Mouse (Mus musculus) neutrophil, adult 5-6 weeks (primary cell): ENCODE data around the gene Itga9. TPM values are rescaled to one million over a fixed set of nuclear protein-coding genes. Genes with fewer than 3 reads are reported as not detected.
A peak's percentile ranks its signal among the peaks of the same experiment; 100 is the strongest.

Source experiments
- ATAC-seq: fragments of 151-379, 151-347 bp; 2 replicates; pipeline ENCODE4 v1.8.0; 2017; ENCODE audit warnings: mild to moderate bottlenecking, moderate TSS enrichment; ENCODE audit not compliant: insufficient number of reproducible peaks, poor library complexity, low FRiP score, severe bottlenecking; ENCODE audit errors: extremely low read depth
- total RNA-seq: library from RNA; stranded (forward); fragments of 200-1000 nt; gene quantifications from 2 replicates; pipeline ENCODE4 v1.2.3, GENCODE M21; 2017

Gene Itga9
- total RNA-seq, 1 experiment from 2014 or later: 0.81 TPM

DNA sequence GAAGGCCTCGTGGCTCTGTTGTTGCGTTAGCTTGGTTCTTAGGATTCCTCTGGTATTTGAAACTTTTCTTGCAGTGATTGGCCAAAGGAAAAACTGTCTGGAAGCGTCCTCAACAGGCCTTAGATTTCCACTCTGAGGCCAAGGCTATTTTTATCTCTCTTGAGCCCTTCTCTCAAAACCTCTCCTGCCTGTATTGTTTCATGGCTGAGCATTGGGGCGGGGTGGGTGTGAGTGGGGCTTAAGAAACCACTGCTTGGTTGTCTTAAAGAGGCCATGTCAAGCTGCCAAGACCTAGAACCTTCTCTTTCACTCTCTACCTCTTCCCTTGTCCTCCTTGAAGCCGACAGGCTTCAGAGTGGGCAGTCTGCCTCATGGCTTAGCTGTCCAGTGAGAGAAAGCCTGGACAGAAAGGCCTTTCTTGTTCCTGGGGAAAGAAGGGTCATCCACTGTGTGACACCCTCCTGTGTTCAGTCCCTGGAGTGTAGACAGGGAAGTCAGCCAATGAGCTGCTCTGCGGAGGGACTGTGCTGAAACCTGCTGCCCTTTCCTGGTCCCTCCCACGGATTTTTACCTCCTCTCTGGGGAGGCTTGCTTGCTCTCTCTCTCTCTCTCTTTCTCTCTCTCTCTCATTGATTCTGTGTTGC is 271.0 kb downstream of the Itga9 start:
- no peak for ATAC-seq

DNA sequence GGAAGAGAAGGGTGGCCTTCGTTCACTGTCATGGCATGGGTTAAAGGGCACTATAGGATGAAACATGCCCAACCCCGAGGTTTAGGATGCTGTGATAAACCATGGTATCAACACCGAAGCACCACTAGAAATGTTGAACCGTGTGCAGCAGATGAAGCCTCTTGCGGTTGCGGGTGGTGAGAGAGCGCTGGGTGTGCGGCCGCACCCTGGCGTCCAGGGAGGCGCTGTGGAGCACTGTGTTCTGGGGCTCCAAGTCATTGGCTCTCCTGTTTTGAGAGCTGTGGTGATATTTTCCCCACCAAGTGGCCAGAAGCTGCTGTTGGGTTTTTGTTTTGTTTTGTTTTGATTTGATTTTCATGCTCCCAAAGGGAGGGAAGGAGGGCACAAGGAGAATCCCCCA is 272.1 kb downstream of the Itga9 start:
- no peak for ATAC-seq

DNA sequence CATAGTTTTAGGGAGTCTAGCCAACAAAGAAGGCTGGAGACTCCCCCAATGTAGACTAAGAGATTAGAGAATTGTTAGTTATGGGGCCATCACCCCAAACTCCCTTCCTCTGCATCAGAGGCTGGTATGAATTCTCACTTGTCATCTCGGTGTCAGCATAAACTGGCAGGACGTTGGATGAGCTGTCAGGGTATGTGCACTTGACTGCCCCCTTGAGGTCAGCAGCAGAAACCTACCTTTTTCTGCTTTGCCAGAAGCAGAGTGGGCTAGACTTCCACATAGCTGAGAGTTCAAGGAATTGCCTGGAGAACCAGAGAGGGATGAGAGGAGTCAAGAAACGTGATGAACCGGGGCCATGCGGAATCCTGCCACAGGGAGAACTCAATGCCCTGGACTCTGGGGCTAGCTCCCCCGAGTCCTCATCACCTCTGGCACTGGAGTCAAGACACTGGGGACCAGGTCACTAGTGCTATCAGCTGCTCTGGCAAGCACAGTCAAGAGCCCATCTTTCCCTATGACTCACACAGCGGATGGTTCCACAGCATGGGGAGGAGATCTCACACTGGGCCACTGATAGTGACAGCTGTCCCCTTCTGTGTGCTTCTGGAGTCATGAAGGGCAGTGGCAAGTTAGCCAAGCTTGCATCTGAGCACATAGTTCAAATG is 274.9 kb downstream of the Itga9 start:
- ATAC-seq: no peak

DNA sequence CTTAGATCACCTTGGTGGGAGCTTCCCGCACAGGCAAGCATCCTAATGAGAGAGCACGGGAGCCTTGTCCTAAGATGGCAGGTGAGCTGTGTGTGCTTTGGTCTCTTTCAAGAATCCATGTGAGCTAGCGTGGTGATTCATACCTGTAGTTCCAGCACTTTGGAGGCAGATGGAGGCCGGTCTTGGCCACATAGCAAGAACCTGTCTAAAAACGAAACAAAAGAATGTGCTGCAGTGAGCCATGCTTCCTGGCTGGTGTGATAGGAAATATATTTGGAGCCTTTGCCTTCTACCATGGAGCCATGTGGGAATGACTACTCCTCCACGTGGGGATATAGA is 275.4 kb downstream of the Itga9 start:
- no peak for ATAC-seq

DNA sequence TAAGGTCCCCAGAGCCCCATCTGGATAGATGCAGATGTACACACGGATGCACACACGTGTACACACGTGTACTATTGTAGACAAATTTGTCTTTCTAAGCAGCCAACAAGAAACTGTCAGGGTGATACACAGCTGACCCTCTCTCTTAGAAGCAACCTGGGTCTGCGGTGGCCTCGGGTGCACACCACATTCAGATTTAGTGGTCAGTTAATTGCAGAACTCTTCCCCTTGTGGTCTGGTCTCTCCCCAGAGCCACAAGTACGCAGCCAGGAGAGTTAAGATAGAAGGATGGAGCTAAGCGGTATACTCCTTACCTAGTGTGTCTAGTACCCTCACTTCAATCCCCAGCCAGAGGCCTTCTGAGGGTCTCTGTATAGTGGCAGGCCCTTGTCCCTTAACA is 276.7 kb downstream of the Itga9 start:
- no peak for ATAC-seq

DNA sequence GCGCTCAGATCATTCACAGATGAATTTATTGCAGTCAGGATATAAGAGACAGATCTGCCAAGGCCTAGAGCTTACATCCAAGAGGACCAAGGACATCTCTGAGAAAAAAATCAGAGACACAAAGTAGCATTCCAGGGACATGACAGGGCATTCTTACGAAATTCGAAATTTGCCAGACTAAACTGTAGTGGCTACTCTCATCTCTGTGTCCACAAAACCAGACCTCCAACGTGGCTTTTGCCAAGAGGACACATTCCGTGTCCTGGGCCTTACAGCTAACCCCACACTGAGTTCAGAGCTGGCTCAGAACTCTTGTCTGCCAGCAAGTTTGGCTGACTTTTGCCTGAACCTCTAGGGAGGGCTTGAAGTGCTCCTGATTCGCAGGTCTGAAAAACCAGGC is 279.3 kb downstream of the Itga9 start:
- ATAC-seq: no peak

DNA sequence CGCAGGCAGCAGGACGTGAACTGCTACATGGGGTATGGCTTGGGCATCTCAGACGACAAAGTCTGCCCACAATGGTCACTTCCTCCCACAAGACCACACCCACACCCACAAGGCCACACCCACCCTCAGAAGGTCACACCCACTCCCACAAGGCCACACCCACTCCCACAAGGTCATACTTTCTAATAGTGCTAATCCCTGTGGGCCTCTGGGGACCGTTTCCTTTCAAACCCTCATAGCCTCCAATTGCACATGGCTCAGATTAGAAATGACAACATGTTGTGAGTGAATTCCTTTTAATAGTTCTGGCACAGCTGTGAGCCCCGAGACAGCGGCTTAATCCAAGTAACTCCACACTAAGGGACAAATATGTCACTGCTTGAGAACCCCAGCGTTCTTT is 280.7 kb downstream of the Itga9 start:
- ATAC-seq: no peak

DNA sequence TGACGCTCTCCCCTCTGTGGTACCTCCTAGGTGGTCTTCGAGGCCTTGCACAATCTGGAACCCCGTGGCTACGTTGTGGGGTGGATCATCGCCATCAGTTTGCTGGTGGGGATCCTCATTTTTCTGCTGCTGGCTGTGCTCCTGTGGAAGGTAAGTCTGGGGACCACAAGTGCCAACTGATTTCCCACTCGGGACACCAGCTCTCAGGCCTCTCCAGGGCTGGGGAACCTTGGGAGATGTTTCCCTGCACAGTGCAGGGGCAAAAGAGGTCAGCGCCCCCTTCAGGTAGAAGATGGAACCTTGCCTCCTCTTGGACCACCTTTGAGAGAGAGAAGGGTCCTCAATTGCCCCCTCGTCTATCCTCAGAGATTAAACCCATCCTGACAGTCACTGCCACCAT is 281.2 kb downstream of the Itga9 start:
- ATAC-seq: no peak

DNA sequence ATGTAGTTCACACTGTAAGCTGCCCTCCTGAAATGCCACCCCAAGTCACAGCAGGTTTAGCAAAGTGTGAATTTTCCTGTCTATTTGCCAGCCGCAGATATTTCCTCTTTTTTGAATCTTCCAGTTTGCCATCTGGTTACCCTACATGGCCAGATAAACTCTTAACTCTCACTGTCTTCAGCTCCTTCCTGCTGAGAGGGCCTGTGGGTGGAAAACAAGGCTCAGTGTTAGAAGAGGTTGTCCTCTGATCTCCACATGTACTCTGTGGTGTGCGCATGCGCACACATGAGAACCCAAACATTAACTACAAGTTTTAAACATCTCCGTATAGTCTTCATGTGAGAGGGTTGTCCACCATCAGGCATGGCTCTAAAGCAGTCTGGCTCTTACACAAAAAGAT is 283.7 kb downstream of the Itga9 start:
- no peak for ATAC-seq

DNA sequence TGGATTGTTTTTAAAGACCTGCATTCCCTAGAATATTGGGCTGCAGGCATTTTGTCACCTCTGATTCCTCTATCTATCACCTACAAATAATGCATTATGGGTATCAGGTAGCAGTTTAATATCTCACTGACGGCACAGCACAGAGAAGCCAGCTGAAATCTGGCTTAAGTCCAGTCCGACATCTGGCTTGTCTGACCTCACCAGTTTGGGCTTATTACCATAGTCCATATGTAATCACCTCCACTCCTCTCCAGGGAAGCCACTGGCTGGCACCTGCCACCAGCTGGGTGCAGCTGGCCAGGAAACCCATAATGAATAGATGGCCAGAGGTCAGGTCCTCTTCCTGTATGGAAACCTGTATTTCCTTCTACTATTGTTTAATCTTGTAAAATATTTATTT is 284.2 kb downstream of the Itga9 start:
- no peak for ATAC-seq

DNA sequence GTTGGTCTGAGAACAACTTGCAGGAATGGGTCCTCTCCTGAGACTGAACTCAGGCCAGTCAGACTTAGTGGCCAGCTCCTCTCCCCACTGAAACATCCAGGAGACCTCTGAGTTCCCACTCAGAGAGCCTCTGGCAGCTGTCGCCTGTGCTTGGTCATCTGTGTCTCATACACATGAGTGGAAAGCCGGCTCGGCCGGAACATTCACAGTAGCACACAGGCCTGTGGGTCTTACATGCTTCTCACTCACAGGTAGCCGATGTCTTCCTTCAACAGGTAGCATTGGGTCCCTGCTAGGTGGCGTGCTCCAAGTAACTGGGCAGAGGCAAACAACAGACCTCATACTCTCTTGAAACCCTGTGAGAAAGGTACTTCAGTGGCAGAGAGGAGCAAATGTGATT is 284.6 kb downstream of the Itga9 start:
- no peak for ATAC-seq

DNA sequence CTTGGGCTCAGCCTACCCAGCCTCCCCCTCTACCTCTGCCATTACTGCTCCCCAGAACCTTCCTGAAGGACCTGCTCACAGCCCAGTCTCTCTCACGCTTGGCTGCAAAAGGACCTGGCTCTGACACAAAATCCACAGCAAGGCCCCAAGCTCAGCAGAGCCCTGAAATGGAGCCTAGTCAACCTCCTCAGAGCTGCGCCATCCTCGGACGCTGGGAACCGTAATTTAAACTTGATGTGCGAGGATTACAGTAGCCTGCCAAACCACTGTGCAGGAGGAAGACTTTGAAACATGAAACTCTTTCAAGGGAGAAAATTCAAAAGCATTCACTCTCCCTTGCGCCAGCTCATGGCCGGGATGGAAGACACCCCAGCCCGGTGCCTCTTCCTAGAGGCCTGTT is 285.1 kb downstream of the Itga9 start:
- ATAC-seq: no peak

DNA sequence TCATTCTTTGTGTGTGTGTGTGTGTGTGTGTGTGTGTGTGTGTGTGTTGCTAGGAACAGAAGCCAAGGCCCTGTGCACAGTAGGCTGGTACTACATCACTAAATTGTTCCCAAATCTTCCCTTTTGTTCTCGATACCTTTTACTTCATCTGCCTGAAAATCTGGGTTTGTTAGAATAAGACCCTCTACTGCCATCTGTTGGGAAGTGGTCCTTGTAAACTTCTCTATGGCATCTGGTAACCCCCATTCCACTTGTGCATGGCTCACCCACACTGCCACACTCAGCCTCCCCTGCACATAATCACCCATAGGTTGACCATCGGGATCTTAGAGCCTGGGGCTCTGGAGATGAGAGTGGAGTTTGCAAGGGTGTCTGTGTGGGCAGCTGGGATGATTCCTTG is 288.6 kb downstream of the Itga9 start:
- ATAC-seq: no peak

DNA sequence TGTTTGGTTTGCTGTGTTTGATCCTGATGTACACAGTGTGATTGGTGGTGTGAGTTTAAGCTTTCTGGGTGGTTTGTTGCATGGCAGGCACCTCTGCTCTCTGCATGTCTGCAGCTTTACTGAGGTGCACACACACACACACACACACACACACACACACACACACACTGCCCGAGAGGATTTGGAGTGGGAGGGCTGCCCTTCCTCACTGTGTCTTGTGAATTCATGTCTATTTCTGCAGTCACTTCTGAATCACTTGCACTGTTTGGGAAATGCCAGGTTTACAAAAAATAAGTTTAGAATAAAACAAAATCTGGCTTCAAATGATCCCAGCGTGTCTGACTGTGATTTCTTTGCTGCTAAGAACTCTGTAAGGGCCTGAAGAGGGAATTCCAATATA is 294.2 kb downstream of the Itga9 start:
- no peak for ATAC-seq

DNA sequence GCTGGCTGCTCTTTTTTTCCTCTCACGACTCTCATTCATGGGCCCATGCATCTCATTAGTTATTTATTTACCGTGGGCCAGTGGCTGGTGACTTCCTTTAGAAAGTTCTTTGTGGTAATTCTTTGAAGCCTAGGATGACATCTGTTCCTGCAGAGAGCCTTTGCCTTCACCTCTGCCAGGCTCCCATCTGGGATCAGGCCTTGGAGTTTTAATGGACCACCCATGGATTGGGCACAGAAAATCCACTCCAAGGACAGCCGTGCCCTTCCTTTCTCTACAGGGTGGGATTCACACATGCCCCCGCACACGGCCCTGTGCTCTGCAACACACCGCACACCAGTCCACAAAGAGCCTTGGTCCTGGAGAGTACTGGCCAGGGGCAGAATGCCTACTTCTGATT is 295.4 kb downstream of the Itga9 start:
- no peak for ATAC-seq

DNA sequence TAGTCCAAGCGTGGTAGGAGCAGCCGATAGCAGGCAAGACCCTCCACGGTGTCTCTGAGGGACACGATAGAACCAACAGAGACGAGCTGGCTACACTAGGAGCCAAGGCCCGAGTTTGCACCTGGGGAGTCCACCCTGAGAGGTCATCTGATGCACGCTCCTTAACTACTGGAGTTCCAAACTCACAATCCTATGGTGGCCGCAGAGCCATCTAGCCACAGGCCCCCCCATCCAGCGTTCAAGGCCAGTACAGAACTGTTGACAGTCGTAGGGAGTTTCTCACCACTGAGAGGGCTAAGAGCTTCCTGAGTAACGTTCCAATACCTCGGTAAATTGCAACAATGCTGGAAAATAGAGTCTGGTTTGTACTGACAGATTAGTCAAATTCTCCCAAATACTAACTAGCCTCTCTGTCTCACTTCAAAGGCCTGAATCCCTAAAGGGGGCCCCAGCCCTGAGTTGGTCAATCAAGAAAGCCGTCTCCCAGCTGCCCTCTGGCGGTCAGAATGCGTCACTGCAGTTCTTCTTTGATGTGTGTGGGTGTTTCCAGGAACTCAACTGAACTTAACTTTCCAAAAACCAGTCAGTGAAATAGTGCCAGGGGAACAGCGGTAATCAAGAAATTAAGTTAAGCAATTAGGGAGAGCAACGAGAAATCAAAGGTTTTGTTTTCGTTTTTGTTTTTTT is 301.6 kb downstream of the Itga9 start:
- peak; percentile 43; the same call in 1 of the 2 replicates for ATAC-seq

DNA sequence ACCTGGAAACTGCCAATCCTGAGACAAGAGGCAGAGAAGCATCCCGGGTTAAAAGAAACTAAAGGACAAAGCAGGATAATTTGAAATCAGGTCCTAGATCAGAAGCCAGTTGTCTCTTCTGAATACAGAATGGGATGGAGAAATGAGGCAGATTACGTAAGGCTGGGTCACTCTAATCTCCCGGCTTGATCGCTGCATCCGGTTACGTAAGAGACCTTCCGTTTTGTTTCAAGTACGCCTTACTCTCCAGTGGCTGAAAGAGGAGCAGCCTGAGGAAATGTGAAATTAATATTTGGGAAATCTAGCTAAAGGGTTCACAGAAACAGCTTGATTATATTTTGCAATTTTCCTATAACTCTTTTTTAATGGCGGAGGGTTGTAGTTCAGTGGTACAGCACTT is 306.6 kb downstream of the Itga9 start:
- no peak for ATAC-seq

DNA sequence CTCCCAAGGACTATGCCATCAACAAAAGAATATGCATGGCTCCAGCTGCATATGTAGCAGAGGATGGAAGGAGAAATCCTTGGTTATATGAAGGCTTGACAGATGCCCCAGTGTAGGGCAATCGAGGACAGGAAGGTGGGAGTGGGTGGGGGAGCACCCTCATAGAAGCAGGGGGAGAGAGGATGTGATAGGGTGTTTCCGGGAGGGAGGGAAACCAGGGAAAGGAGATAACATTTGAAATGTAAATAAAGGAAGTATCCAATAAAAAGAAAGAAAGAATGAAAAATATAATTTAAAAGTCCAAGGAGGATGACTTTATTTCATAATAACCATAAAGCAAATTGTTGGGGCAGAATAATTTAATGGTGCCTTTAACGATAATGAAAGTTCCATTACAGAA is 307.1 kb downstream of the Itga9 start:
- ATAC-seq: no peak

DNA sequence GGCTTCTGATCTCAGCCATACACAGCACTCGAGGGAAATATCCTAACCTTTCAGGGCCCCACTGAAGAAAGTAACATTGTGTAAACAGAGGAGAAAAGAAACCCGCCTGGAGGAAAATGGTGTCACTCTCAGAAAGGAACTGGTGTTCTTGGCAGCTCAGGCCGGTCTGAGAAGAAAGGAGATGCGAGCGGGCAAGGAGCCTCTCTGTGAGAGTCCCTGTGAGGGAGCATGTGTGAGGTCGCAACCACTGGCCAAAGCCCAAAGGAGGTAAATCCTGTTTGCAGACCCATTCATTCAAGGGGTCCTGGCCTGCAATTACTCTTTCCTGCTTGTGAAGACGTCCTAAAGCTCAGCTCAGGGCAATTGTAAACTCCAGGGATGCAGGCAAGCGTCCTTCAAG is 308.1 kb downstream of the Itga9 start:
- ATAC-seq: no peak

DNA sequence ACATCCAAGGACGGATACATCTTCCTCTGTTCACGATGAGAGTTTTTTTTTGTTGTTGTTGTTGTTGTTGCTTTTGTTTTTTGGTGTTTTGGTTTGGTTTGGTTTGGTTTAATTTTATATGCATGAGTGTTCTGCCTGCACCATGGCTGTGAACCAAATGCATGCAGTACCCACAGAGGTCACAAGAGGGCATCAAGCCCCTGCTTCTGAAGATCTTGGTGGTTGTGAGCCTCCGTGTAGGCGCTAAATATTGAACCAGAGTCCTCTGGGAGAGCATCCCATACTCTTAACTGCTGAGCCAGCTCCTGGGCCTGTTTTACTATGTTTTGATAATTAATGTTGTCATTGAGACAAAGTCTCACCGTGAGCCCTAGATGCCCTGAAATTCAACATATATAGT is 308.8 kb downstream of the Itga9 start:
- peak; percentile 41; the same call in 1 of the 2 replicates for ATAC-seq
